Mouse (Mus musculus) CD8-positive naive resting alpha-beta T cell, adult 2 months (primary cell): ENCODE measurements around the gene Anks1b.

Source experiments
- DNase-seq, 2 experiments: peaks; one replicate each; pipeline ENCODE4 v3.0.0; 2022; ENCODE audit warnings: low read depth in 2 of 2, low spot score in 2 of 2

Gene Anks1b

DNA sequence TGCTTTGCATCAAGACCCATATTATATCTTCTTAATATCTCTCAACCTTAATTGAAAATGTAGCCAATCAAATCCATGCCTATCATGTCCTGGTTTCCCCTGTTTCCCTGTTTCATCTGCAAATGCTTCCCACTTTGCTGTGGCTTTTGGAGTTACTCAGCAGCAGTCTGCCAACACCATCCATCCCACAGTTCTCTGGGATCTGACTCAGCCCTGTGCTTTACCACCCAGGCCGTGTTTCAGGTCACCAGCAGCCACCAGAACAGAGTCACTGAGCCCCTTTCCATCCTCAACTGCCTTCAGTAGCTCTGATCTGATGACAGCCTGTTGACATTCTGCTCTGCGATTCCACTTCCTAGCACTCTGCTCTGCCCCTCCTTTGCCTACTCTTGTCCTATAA is 776.4 kb downstream of the Anks1b start:
- no peak for DNase-seq

DNA sequence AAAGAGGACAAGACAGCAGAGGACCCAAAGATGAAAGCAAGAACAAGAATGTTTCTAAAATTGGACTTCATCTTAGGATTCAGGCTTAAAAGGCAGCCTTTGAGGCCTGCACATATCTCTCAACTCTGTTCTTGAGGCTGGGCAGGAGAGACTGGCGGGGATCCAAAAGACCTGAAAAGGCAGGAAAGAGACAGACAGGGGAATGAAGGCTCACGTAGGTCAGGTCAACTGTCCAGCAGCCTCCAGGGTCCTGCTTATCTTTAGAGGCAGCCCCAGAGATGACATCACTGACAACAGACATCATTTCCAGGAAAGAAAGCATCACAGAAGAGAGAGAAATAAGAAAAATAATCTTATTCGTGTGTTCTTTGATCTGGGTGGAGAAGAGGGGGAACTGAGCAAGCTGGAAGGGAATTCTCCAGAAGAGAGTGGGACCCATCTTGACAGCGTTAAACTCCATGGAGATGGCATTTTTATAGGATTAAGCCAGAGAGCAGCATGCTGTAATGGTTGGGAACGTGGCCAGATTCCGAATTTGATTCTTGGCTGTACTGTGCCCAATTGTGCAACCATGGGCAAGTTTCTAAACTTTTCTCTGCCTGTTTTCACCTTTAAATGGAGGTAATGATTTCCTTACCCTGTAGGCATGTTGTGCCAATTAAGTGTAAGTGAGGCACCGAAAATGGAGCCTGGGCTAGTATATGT is 784.3 kb downstream of the Anks1b start:
- DNase-seq: no peak

DNA sequence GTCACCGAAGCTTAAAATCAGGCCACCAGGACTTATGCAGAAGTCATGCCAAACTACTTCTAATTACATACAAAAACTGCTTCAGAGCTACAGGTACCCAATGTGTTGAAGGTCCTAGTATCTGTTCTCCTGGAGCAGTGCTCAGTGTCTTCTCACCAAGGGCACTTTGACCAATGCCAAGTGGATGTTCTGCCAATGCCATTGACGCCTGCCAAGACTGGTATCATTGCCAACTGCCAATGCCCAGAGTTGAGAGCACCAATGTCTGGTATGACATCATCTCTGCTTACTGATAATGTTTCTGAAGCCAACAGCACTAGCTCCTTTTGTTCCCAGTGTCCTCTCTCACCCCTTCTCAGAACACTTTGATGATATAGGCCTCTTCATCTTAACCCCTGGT is 793.4 kb downstream of the Anks1b start:
- DNase-seq: no peak

DNA sequence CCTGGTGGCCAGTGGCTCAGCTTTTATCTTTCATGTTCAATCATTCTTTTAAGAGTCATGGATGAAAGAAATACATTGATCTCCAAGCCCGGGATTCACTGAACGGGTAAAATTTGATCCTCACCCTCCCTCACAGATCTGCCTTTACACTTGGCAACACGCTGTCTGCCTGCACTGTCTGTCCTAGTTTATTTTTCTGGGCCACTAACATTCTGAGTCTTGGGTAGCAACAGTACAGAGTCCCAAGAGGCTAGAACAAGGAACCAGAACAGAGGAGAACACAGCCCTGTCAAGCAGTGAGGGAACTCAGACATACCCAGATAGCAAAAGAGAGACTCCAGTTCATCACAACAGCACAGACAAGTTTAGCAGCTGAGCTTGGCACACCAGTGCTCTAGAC is 797.0 kb downstream of the Anks1b start:
- DNase-seq: no peak

DNA sequence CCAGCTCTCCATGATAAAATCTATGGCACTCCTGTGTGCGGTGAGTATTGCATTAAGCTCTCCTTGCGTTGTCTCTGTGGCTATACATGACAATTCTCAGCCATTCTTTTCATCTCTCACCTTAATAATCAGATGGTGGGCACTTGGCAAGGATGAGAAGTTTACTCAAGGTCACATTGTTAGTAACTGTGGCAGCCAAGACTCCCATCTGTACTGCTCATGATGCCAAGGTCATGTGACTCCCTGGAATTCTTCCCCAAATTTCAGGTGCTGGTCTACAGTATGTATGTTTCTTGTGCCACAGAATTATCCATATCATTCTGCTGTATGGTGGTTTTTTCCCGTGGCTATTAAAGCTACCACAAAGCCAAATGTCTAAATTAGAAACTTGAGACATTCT is 798.8 kb downstream of the Anks1b start:
- no peak for DNase-seq

DNA sequence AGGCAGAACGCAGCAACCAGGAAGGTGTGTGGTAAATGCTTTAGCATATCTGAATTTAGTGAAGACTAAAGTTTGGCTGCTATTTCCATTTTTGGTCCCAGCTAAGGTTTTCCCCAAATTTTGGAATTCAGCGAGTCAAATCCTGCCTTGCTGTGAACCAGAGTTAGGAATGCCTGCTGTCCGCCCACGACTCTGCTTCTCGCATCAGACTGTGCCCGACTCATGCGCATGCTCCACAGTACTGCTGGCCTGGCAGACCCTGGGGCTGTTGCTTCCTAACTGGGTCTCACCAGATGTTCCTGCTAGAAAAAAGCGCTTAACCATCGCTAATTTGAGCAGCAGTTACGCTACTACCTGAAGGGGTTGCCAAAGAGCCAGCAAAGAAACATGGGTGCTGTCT is 801.1 kb downstream of the Anks1b start:
- no peak for DNase-seq

DNA sequence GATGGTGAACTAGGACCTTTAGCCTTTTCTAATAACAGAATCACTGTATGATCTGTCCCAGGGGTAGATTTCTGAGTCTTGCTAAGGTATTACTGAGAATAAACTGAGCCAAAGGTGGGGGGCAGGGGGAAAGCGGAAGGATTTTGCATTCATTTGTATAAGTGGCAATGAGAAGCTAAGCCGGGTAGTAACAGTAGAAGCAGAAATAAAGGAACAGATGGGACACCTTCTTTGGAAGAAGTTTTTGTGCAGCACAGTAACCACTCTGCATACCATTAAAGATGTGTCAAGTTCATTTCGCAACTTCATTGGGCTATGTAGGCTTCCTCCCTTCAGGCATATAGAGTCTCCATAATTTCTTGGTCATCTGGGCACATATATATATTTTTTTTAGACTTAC is 804.1 kb downstream of the Anks1b start:
- DNase-seq: no peak

DNA sequence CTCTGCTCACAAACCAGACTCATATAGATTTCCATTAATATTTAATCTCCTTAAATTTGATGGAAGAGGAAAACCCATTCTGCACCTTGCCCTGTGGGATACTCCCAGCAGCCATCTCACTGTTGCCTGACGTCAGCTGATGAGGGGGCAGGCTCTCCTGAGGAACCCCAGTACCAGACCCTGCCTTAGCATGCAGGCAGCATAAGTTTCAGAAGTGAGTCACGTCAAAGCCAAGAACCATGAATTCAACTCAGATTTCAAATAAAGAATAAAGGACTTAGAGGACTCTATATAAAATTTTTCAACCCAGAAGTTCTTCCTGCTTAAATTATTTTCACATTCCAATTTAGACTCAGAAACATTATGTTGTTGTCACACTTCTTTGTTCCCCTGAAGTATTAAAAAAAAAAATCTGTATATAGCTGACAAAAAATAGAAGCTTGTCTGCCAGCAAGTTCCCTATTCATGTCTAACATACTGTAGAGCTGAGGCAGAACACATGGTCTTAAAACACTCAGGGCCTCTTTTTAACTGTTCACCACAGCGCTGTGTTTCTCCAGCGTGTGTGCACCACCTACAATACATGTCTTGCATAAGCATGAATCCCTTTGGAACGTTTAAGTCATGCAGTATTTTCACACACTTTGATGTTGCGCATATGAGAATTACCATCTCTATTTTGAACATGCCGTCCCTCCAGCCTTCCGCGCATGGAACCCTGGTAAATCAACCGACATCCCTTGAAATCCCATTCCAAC is 806.6 kb downstream of the Anks1b start:
- no peak for DNase-seq

DNA sequence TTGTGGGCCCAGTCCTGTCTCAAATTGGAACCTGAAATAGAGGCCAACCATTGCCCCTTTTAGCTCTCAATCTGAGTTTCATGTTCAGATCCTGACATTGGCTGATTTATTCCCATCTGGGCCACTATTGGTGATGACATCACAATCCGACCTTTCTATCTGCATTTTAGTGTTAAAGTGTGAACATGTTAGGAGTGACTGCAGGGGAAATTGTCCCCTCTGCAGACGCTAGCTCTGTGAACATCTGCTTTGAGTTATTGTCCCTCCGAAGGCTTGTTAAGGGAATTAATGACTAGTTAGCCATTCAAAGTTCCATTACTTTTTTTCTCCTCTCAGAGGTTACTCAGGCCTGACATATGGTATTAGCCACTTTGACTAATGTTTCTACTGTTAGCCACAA is 810.5 kb downstream of the Anks1b start:
- DNase-seq: no peak

DNA sequence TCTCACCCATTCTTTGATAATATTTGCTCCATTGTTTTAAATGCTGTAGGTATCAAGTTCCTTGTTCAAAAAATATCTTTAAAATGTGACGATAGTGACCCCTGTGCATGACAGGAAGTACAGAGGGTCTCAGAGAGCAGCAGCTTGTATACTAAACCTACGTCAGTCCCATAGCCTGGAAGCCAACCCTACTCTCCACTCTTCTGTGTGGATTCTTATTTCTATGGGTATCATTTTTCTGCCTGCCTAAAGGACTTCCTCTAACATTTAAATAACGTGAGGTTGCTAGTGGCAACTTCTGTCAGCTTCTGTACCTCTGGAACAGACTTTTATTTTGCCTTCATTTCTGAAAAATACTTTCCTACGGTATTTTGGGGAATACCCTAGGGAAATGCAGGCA is 812.1 kb downstream of the Anks1b start:
- DNase-seq: no peak

DNA sequence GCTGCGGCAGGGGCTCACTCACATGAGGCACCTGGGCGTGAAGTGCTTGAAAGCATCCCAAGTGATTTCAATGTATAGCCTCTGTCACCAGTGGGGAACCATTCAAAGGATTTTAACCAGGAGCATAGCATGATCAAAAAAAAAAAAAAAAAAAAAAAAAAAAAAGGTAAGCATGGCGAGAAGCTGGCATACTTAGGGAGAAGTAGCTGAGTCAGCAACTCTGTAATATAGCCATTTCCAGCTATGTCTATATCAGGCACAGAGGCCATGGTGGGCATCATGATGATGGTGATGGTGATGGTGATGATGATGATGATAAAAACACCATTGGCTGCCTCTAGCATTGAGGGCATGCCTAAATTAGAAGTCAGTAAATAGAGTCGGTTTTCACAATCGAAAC is 814.8 kb downstream of the Anks1b start:
- no peak for DNase-seq

DNA sequence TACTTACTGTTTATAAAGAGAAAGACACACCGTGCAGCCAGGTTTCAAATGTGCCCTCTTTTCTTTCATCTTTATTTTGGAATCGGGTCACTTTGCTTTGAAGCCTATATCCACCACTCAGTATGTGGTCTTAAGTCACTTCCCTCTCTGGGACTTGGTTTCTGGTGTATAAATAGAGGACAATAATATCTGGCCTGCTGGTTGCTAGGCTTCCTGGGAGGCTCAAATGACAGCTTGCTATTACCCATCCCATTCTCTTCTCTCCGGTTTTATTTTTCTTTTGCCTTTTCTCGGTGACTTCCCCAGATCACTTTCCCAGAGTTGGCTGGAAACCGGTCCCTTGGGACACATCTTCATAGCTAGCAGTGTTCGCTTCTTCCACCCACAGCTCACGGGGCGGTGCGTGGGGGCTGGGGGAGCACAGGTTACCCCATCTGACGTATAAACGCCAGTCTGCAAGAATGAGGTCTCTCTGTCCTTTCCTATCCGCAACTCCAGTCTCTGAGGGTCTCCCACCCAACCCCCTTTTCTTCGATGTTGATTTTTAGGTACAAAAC is 815.5 kb downstream of the Anks1b start:
- no peak for DNase-seq

DNA sequence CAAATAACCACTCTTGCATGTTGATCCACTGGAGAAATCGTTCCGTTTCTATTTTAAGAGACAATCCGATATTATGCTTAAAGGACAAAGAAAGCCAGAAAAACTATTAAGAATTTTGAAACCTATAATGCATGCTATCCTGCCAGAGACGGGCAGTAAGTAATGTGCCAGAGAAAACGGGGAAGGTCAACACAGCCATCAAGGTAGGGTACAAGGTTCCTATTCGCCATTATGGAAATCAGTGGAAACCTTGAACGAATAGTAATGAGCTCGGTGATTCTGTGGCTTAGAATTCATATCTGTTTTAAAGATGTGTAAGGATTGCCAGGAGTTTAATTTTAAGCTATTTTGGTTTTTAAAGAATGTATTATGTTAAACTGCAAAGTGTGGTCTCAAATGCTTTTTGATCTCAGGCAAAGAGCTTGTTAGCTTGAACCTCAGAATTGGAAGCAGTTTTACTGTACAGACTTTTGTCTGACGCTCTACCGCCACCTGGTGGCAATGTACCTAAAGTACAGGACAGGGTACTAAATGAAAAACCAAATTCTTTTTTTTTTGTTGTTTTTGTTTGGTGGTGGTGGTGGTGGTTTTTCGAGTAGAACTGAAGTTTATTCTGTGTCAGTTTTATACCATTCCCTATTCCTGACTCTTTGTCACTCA is 816.7 kb downstream of the Anks1b start:
- peak in 1 of 2 experiments; percentile 2 for DNase-seq

DNA sequence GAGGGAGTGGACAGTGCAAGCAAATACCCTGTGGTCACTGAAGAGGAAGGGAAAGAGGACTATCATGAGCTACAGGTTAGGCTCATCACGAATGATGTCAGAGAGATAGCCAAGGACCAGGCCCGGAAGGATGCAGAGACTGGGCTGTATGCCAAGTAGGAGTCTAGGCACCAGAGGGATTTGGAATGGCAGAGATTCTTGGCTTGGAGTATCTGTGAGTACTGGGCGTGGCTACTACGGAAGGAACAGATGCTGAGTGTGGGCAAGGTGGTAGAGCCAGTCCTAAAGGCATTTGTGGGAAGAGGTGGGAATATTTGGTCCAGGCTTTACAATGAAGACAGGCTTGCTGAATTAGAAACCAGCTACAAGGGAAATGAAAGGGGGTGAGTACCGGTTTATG is 823.4 kb downstream of the Anks1b start:
- DNase-seq: no peak

DNA sequence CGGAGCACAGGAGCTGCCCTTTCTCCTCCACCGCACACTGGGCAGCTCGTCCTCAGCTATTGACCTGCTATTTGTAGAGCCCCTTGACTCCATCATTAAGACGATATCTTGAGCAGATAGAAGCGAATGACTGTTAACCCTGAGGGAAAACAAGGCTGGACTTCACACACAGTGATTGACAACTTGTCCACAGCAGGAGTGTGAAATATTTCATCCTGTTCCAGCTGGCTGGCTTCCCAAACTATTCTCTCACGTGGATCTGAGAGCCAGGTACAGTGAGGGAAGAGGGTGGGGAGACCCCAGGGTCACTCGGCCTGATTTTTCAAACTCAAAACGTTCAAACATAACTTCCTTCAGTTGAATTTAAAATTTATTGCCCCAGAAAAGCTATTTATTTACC is 824.1 kb downstream of the Anks1b start:
- DNase-seq: no peak

DNA sequence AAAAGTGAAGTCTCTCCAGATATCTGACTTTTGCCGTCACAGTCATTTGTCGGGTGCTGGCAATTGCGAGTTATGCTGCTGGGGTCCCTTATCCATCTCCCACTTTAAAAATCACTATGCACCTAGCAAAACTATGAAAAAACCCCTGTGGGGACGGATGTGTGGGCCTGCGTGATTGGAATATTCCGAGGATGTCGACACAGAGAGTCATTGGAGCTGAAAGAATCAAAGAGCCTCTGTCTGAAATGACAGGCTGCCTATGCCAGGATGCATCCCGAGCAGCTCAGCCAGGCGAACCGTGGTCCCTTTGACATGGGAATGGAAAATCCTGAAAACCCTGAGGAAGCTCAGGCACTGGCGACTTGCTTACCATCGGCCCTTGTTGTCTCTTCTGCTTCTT is 825.9 kb downstream of the Anks1b start:
- no peak for DNase-seq

DNA sequence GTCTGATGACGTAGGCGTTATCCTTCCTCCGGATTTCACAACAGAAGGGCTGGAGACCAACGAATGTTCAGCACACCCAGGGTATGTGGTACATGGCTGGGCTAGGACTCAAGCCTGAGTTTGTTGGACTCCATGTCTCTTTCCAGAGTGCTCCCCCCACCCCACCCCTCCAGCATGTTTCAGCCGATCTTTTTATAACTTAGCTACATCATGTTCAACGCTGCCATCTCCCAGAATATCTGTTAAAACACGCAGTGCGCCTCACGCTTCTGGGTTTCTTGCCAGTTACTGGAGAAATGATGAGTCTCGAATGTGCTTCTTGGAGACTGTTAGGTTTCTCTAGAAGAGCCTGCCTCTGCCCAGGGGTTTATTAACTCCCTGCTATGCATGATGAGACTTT is 831.3 kb downstream of the Anks1b start:
- DNase-seq: no peak

DNA sequence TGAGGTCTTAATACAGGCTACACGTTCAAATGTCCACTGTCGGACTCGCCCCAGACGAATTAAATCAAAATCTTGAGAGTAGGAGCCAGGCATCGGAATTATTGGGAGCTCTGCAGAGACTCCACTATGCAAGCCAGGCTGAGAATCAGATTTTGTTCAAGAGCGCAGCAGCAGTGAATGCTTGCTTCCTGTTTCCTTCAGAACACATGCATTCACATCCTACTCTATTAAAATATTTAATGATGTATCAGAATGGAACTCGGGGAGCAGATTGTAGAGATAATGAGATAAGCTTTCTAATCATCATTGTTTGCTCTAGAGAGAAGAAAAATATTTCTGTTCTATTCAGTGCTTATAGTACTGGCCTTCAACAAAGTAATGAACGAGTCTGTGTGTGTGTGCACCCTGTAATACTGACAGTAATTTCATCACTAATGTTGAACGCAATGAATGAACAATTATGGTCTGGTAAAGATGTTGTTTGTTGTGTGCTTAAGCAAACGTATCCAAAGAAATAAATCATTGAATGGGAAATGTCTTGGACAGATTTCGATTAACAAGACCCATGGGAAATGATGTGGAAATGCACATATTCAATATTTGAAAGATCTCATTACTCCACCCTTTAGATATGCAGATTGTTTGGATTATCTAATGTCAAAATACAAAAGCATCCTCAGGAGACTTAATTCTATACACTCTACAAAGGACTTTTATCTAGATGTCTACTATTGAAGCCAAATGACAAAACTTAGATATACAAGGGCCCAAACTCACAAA is 835.7 kb downstream of the Anks1b start:
- no peak for DNase-seq

DNA sequence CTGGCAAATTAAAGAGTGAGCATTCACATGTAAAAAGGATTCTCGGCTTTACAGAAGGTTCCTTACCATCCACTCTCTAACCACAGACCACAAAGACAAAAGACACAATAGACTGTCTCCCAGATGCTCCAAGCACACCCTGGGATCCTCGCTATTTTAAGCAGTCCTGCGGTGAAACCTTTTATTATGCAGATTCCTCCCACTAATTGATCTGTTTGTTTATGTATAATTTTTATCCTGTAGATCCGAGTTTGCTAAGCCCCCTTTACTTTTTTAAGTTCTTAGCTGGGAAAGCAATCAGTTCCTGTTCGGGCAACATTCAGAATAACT is 836.3 kb downstream of the Anks1b start:
- no peak for DNase-seq

DNA sequence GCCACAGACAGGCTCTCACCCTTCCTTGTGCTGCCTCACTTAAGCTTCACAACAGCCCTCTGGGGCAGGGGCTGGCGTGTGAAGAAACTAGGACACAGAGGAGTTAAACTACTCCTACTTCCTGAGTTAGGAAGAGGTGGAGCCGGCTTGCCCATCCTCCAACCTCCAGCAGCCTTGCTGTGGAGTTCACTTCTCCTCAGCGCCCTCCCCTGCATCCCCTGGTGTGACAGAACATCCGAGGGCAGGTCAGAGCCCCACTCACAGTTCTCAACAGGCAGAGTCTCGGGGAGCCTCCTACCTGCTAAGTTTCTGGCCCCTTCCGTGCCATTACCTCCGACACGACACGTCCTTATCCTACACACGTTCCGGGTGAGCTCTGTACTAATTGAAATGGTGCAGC is 844.7 kb downstream of the Anks1b start:
- no peak for DNase-seq

DNA sequence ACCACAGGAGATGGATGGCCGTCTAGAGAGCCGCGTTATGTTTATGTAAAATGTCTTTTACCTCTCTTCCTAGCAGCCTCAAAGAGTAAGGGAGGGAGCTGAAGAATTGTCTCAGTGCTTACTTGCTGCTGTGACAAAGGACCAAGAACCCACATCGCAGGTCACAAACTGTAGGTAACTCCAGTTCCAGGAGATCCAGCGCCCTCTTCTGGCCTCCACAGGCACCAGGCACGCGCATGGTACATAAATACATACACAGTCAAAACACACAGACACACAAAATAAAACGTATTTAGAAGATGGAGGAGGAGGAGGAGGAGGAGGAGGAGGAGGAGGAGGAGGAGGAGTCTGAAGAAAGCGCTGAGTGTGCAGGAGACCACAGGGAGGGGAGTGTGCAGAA is 845.4 kb downstream of the Anks1b start:
- DNase-seq: no peak

DNA sequence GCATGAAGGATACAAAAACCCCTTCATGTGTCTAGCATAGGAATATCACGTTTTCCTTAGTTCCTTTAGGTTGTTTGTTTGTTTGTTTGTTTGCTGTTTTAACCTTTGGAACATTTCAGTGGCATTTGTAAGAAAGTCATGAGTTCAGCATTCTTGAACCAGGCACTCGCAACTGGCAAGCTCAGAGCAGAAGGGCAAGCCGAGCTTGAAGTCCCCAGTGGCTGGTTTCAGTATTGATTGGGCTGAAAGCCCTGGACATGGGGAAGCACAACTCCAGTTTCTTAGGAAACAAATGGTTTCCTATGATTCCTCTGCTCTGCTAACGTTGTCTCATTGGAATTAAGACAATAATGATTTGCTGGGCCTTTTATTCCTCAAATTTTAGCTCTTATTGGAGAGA is 846.7 kb downstream of the Anks1b start:
- DNase-seq: no peak
